Mouse (Mus musculus) C2C12 (cell line): ENCODE results near the gene Slc25a38.

ENCODE experiments used
- CEBPB ChIP-seq: IDR thresholded peaks from one replicate; pipeline ENCODE4 v1.6.1; 2011; ENCODE audit warnings: low read depth, mild to moderate bottlenecking, control low read depth, moderate library complexity
- CTCF ChIP-seq: IDR thresholded peaks from one replicate; pipeline ENCODE4 v1.5.1; 2011; ENCODE audit not compliant: control insufficient read depth, insufficient read depth, insufficient read length
- MAX ChIP-seq: IDR thresholded peaks from one replicate; pipeline ENCODE4 v1.6.1; 2011; ENCODE audit warnings: mild to moderate bottlenecking, control low read depth
- MYOG ChIP-seq: IDR thresholded peaks from one replicate; pipeline ENCODE4 v1.6.1; 2011; ENCODE audit not compliant: control insufficient read depth, insufficient read length; ENCODE audit errors: extremely low read depth
- USF1 ChIP-seq: IDR thresholded peaks from one replicate; pipeline ENCODE4 v1.6.1; 2011; ENCODE audit warnings: low read depth, mild to moderate bottlenecking, control low read depth, moderate library complexity

DNA sequence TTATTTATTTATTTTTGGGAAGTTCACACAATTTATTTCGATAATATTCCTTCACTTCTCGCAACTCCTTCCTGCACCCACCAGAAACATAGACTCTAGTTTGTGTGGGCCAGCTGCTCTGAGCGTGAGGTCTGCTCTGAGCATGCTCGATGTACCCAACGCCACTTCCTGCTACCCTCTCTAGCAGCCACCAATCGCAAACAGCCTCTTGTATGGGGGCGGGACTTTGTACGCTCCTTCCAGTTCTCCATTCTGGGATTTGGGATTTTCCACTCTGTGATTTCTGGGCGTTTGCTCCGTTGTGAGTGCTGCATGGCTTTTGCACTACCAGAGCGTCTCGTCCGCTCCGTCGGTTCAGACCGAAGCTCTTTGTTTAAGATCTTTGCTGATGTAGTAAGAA lies 53.7 kb downstream of the Slc25a38 start:
- TF ChIP-seq CTCF (no peak), MAX (no peak), MYOG (no peak), USF1 (no peak), CEBPB (no peak)
